Mouse (Mus musculus) yolk sac, embryonic 10.5 days (tissue): ENCODE data around the gene Slc6a5.
A peak's percentile ranks its signal among the peaks of the same experiment; 100 is the strongest.

Experiments used
- DNase-seq: peaks from one replicate; pipeline ENCODE4 v3.0.0-alpha.2; 2017; ENCODE audit warnings: low spot score

The Slc6a5 gene

DNA sequence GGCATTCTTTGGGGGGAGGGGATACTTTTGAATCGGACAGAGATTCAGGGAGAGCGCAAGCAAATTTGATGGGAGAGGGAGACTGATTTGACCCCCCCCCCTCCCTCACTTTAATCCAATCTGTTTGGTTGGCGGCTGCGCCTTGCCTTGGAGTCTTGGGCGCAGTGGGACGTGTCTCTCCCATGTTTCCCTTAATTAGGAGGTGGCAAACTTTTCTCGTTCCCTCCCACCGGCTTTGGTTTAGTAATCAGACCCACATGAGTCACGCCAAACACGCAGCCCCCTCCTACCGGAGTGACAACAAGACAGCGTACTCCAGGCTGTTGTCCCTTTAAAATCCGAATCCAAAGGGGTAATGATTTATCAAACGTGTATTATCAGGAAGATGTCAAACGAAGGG, at the start of gene Slc6a5:
TSS of gene Slc6a5 (plus strand) at position 297 of the 400 bp plus-strand sequence.
- no peak for DNase-seq

GRCm38 (mm10) chr7:49861196-49861595, 48.8 kb upstream of the Slc6a5 start:
- DNase-seq, result no peak

GRCm38 (mm10) chr7:49863753-49864152, 46.2 kb upstream of the Slc6a5 start:
- no peak for DNase-seq

GRCm38 (mm10) chr7:49869656-49870055, 40.3 kb upstream of the Slc6a5 start:
- no peak for DNase-seq

DNA sequence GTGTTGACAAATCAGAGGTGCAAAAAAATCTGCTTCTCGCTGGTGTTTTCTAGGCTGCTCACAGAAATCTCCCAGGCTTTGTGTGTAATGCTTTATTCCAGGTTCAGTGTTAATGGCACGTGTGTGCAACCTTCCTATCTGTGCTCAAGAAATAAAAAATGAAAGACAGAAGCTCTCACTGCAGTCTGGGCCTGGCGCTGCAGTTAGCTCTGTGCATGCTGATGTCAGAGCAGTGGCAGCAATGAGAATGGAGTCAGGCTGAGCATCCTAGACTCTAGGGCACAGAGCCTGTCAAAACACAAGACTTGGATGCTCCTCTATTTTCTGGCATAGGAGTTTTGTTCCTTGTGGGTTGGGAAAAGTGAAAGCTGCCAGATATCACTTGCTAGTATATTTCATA, 39.7 kb upstream of the Slc6a5 start:
- no peak for DNase-seq

DNA sequence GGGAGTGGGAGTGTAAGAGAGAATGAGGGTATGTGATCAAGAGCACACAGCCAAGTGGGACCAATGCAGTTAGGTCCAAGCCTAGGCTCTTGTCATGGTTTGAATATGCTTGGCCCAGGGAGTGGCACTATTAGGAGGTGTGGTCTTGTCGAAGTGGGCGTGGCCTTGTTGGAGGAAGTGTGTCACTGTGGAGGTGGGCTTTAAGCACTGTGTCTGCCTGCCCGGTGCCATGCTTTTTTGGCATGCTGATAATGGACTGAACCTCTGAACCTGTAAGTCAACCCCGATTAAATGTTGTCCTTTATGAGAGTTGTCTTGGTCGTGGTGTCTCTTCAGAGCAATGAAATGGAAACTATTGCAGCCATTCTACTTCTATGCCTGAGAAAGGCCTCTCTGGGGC, 32.6 kb upstream of the Slc6a5 start:
- no peak for DNase-seq

GRCm38 (mm10) chr7:49879051-49879450, 30.9 kb upstream of the Slc6a5 start:
- no peak for DNase-seq

- DNase-seq, result no peak
Observed at GRCm38 (mm10) chr7:49879998-49880707, 29.8 kb upstream of the Slc6a5 start.

DNA sequence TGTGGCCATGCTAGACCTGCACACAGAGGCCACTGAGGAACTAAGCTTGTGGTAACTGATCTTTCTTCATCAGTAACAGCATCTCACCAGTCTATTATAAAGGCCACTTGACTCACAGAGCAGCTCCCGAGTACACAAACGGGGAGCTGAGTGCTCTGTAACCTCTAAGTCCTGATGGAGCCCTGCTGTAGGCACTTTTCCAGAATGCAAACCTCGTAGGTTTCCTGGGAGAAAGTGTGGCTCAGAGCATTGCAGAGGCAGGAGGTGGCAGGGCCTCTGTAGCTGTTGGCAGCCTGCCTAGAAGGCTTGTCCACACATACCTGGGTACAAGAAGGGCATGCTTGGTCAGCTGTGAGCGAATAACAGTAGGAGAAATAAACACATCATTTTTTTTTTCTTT, 27.7 kb upstream of the Slc6a5 start:
- no peak for DNase-seq

DNA sequence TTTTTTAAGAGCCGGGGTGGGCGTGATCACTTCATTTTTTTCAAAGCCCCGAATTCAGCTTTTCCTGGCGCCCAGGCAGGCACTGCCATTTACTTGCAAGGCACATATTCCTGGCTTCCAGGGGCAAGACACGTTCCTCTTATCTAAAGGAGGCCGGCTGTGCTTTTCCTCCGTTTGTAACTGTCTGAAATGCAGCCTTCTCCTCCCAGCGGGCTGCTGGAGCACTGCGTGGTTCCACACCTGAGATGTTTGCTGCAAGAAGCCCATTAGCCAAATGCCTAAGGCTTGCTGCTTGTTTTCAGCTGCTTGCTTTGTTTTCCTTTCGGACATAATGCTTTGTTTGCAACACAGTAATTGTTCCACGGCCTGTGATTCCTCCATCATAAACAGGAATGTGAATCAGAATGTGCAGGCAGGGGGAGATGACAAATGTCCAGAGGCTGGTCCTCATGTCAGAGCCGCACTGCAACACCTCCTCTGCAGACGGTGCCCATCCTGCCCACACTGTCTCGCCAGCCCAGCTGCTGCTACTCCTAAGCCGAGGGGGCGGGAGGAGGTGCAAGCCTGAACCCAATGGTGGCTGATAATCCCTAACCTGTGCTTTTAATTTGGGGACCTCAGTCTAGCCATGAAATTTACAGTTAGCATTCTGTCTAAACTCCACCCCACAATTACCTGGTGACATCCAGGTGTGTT, 27.1 kb upstream of the Slc6a5 start:
- DNase-seq, result no peak

GRCm38 (mm10) chr7:49887776-49888390, 22.1 kb upstream of the Slc6a5 start:
- no peak for DNase-seq

DNA sequence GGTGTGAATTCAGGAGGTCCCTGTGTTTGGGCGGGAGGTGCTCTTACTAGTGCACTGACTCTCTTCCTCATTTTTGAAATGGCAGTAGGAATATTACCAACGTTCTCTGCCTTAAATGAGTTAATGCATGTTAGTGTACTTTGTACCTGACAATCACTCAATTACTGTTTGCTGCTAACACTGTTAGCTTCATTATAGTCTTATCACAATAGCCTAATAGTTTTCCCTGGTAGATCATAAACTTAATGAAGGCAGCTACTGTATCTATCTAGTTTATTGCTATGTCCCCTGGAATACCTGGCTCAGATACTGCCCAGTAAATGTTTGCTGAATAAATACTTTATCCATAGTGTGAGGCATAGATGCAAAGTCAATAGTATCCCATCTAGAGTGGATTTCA, 15.2 kb upstream of the Slc6a5 start:
- no peak for DNase-seq

- no peak for DNase-seq
Observed at GRCm38 (mm10) chr7:49895296-49895695, 14.7 kb upstream of the Slc6a5 start.

DNA sequence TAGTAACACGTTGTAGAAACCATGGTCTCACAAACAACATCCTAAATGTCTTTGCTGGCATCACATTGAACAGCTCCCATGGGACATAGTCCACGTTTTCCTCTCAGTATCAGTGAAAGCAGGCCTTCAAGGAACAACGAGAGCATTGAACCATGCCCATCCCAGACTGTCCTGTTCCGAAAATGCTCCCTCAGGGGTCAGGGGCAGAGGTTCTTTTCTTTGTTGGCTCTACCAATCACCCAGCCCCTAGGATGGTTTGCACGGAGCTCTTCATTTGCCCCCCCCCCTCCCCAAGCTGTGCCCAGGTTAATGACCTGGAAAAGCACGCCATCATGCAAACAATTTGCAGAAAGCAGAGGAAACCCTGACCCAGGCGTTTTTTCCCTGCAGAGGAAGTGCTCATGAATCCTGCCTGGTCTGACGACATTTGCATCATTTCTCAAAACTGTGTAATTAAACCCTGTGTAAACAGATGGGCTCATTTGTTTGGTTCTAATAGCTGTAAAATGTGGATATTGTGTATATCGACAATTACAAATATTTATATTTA, 7.9 kb upstream of the Slc6a5 start:
- DNase-seq, result no peak

DNA sequence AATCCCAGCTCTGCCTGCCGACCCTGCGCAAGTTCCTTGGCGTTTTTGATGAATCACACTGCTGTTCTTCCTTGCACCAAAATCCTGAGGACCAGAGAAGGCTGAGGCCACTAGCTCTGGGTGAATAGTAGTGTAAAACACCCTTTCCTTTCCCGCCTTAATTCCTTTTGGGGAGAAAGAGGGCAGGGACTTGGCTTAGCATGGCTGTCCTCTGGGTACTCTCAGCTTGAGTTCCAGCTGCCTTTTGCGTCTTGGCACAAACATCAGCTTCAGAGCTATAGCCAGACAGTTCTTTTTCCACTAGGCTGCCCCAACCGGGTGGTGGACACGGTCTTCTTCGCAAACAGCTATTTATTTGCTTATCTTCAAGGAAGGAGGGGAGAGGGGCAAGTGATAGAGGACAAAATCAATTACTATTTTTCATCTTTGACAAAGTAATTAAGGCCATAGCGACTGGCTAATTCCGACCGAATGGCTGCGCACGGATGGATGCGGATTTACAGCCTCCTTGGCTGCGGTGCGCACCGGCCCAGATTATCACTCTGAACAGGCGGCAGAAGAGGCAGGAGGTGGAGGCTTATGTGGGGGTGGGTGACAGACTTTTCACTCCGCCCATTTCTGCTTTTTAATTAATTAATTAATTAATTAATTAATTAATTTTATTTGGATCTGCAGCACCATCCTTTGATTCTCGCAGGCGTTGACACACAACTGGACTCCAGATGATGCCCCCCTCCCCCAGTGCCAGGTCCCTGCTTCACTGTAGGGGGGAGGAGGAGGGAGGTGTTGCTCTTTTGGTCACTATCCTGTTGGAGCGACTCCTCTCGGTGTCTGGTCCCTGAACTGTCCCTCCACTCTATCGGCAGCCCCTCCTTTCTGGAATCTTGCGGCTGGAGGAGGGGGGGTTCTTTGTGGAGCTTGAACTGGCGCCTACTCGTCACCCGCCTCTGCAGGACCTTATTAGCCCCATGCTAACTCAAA, 2.5 kb upstream of the Slc6a5 start:
- DNase-seq, result no peak

- DNase-seq, result no peak
Observed at GRCm38 (mm10) chr7:49908181-49908855, 1.6 kb upstream of the Slc6a5 start.

- DNase-seq, result no peak
Observed at GRCm38 (mm10) chr7:49908990-49909411, 945 bp upstream of the Slc6a5 start.

DNA sequence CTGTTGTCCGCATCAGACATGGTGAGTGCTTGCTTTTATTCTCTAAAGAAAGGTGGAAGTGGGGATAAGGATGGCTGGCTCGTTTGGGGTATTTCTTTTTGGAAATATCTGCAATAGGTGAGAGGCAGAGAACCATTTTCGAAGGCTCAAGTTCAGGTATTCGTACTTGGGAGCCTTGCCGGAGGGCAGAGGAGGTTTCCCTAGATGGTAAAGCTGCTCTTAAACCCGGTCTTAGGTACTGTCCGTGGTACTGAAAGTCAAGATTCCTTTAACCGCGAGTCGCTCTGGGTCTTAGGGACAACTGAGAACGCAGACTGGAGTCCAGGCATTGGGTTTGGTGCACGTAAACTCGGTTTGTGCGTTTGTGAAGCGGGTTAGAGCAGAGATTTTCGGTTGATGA, 415 bp downstream of the Slc6a5 start:
- DNase-seq, result peak; percentile 37

DNA sequence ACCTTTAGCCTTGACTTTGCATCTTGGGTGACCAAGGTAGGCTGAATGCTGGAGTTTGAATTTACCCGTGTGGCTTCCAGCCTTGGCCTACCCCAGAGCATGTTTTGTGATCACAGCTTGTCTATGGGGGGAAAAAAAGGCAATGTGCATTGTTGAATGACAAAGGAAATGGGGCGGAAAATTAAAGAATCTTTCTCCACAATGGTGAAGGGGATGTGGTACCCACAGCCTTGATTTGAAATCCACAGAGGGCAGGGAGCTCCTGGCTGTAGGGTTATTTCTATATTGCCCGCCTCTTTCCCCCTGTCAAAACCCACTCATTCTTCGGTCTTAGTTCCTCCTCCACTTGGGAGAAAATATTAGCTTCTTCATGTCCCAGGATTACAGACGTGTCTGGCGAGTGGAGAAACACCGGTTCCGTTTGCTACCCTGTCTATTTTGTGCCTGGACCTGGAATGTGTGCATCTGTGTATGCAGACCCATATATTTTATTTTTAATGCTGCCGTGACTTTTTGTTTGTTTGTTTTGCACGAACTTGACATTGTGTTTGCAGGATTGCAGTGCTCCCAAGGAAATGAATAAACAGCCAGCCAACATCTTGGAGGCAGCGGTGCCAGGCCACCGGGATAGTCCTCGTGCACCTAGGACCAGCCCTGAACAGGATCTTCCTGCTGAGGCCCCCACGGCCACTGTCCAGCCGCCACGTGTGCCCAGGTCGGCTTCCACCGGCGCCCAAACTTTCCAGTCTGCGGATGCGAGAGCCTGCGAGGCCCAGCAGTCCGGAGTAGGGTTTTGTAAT, 1.4 kb downstream of the Slc6a5 start:
- no peak for DNase-seq

- no peak for DNase-seq
Observed at GRCm38 (mm10) chr7:49911947-49912262, 2.0 kb downstream of the Slc6a5 start.

DNA sequence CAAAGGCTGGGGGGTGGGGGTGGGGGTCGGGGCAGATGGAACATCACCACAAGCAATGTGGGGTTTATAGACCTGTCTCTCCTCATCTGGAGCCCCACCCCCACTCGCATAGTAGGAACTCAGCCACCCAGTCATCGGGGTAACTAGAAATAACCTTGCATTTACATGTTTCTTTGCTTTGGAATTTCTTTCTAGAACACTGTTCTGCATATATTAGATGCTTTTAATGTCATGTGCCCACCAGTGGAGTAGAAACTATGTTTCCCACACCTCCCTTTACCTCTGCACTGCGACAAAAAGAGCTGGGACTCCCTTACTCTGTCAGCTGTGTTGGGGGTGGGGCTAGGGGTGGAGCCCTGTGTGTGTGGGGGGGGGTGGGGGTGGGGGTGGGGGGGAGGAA, 3.2 kb downstream of the Slc6a5 start:
- DNase-seq, result no peak
